In the genomic region with DNA sequence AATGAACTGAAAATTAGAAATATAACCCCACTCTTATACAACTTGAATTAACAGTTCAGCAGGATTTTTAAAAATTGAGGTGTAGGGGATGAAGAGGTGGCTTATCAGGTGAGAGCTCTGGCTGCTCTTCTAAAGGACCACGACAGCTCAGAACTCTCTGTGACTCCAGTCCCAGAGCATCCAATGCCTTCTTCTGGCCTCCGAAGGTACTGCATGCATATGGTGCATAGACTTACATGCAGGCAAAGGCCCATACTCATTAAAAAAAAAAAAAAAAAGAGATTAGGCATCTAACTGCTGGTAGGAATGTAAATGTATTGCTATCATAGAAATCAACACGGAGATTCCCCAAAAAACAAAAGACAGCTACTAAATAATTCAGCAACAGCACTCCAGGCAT, we compare ENCODE assay signal across 8 mouse cellular contexts.
DNase-seq lines count a peak whose midpoint lies in the region; ATAC-seq lines count a peak whose summit lies in the region.

No protein-coding gene starts in this region.

- H3K36me3 ChIP-seq in hindbrain, embryonic 11.5 days (ENCODE audit: control insufficient read depth, insufficient read depth, low read length) = no peaks in the 10 kb centered on the region
- H3K36me3 ChIP-seq in hindbrain, embryonic 16.5 days (ENCODE audit: control insufficient read depth, insufficient read depth, low read length) = no peaks in the 10 kb centered on the region

- H3K9ac ChIP-seq in hindbrain, embryonic 11.5 days (ENCODE audit: low read depth, low read length) = no peak overlapping the region
- H3K9ac ChIP-seq in hindbrain, embryonic 16.5 days (ENCODE audit: low read depth, low read length) = no peak overlapping the region

- 46% methylated on average over 3 of the region's 3 CpGs for WGBS in hindbrain, embryonic 11.5 days
- WGBS in hindbrain, embryonic 16.5 days = 34% methylated on average over 3 of the region's 3 CpGs

- no peak for ATAC-seq in hindbrain, embryonic 11.5 days (ENCODE audit: low FRiP score)
- ATAC-seq in hindbrain, embryonic 16.5 days = no peak
- peak; percentile 75 for ATAC-seq in megakaryocyte progenitor cell, adult 5-6 weeks (replicated peaks; ENCODE audit: poor library complexity)

- DNase-seq in hindbrain, embryonic 11.5 days (ENCODE audit: low spot score) = peak; percentile 28
- DNase-seq in A20 (ENCODE audit: low read depth, low spot score) = peak; percentile 59
- DNase-seq in T-cell, adult 2 months (ENCODE audit: low spot score) = peak; percentile 47
- no peak for DNase-seq in gastrocnemius, postnatal 14 days
- no peak for DNase-seq in urinary bladder, postnatal 14 days (ENCODE audit: low spot score)
- DNase-seq in adrenal gland, adult (ENCODE audit: inconsistent age in 2 of 2, low spot score in 1 of 2) = no peak

- H3K27me3 ChIP-seq in hindbrain, embryonic 11.5 days (ENCODE audit: control insufficient read depth, insufficient read depth, low read length) = no peaks in the 10 kb centered on the region
- no peaks in the 10 kb centered on the region for H3K27me3 ChIP-seq in hindbrain, embryonic 16.5 days (replicated peaks; ENCODE audit: control insufficient read depth, insufficient read depth, low read length)

- H3K4me2 ChIP-seq in hindbrain, embryonic 11.5 days (replicated peaks; ENCODE audit: low read depth, low read length) = no peak overlapping the region
- H3K4me2 ChIP-seq in hindbrain, embryonic 16.5 days (ENCODE audit: low read length) = no peak overlapping the region

- intact Hi-C loops in gastrocnemius, postnatal 14 days (cut with DNase I; ENCODE audit: low total_unique reads) = no loop called here

- no peak overlapping the region for H3K4me3 ChIP-seq in hindbrain, embryonic 11.5 days (ENCODE audit: low read depth, low read length)
- no peak overlapping the region for H3K4me3 ChIP-seq in hindbrain, embryonic 16.5 days (ENCODE audit: low read length)

- H3K4me1 ChIP-seq in hindbrain, embryonic 11.5 days (replicated peaks; ENCODE audit: control insufficient read depth, insufficient read depth, low read length) = 0 out of 2 replicates have a peak, but pooled peaks cover 2% of the 10 kb centered on the region
- peaks cover 18% of the 10 kb centered on the region for H3K4me1 ChIP-seq in hindbrain, embryonic 16.5 days (ENCODE audit: control insufficient read depth, insufficient read depth, low read depth, low read length)

- no peaks in the 10 kb centered on the region for H3K9me3 ChIP-seq in hindbrain, embryonic 11.5 days (ENCODE audit: control insufficient read depth, low read length)
- no peaks in the 10 kb centered on the region for H3K9me3 ChIP-seq in hindbrain, embryonic 16.5 days (ENCODE audit: control insufficient read depth, low read length)

- H3K27ac ChIP-seq in hindbrain, embryonic 11.5 days (ENCODE audit: low read depth, low read length) = no peak overlapping the region
- no peak overlapping the region for H3K27ac ChIP-seq in hindbrain, embryonic 16.5 days (ENCODE audit: low read depth, low read length)

Comparison
In these comparisons a context has a peak if more than half of its experiments do, and no peak if none do; other contexts are left out.
1. DNase-seq: peak in hindbrain, embryonic 11.5 days (single experiment), A20 (single experiment) and T-cell, adult 2 months (single experiment); none in gastrocnemius, postnatal 14 days (single experiment), urinary bladder, postnatal 14 days (single experiment) and adrenal gland, adult (0 of 2).